ENCODE assay signal across 8 mouse cellular contexts in the genomic region with DNA sequence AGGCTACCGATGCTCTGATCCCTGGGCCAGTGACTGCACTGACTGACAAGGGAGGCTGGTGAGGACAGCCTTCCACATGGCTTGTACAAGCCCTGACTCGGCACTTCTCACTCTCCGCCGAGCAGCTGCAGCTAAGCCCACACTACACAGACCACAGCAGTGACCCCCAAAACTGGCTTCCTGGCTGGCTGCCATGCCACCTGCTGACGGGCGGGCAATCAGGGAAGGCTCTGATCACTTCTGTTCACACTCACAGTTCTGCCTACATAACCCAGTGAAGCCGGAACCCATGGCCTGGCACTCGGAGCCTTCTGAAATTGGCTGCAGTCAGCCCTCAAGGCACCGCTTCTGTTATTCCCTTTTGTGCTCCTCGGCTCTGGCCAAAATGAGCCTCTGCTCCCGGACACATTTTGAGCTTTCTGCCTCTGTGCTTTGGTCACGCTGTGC.
DNase-seq lines count a peak whose midpoint lies in the region; TF ChIP-seq lines count a peak whose summit lies in the region.
"Had no signal": no experiment of that assay in that cellular context is flagged by ENCODE, and none has a peak within 500 bp of the region (broad histone marks: within the 10 kb centered on the region; RNA-seq: fewer than 3 reads in every experiment).

No protein-coding gene starts in this region.

- intact Hi-C loops in left cerebral cortex, postnatal 4 days (cut with DNase I): no loop called here

- in situ Hi-C loops in ES-E14 (cut with MboI; ENCODE audit: low sequenced_read_pairs in 2 of 2, unreplicated experiment in 2 of 2): no loop called here

- no peaks in the 10 kb centered on the region for H3K9me3 ChIP-seq in ES-E14 (ENCODE audit: control insufficient read depth, insufficient read depth, low read depth, low read length)
- H3K9me3 ChIP-seq: heart, embryonic 15.5 days had no signal

- H3K9ac ChIP-seq in ES-E14 (ENCODE audit: insufficient read depth, low read depth, low read length, poor library complexity, severe bottlenecking): no peak overlapping the region
- H3K9ac ChIP-seq: heart, embryonic 15.5 days had no signal

- peak overlapping the region; percentile 18 to 36; a peak in 2 of 4 replicates for H3K4me3 ChIP-seq in ES-E14 (ENCODE audit: insufficient read depth in 1 of 2, low read depth in 1 of 2, low read length in 2 of 2, poor library complexity in 1 of 2, severe bottlenecking in 1 of 2)
- H3K4me3 ChIP-seq: heart, embryonic 15.5 days had no signal

- no peak for TF ChIP-seq CTCF in brain, embryonic 14.5 days (IDR thresholded peaks at IDR 0.05; ENCODE audit: borderline replicate concordance, extremely low read depth, insufficient read depth, insufficient read length)

- no peak for DNase-seq in ES-E14 (ENCODE audit: low read depth, low spot score)
- peak; percentile 75 for DNase-seq in brain, embryonic 14.5 days (ENCODE audit: low read depth)
- DNase-seq in frontal cortex, postnatal 36 days (ENCODE audit: low spot score in 2 of 2): peak; percentile 35 to 49
- peak; percentile 90 for DNase-seq in left cerebral cortex, postnatal 4 days
- DNase-seq in thymus, postnatal 25 days: peak; percentile 40
- no peak for DNase-seq in kidney, postnatal 4 days
- no peak for DNase-seq in urinary bladder, postnatal 36 days (ENCODE audit: low spot score in 2 of 2)

- no peak overlapping the region for H3K27ac ChIP-seq in ES-E14 (ENCODE audit: insufficient read depth, low read depth, low read length, poor library complexity, severe bottlenecking)
- H3K27ac ChIP-seq: heart, embryonic 15.5 days had no signal

- no peak for TF ChIP-seq POLR2A in brain, embryonic 14.5 days (IDR thresholded peaks at IDR 0.05; ENCODE audit: borderline replicate concordance, extremely low read depth, insufficient read depth, insufficient read length, poor library complexity, severe bottlenecking)

- H3K36me3 ChIP-seq in ES-E14 (ENCODE audit: control insufficient read depth, insufficient read depth, low read length, poor library complexity, severe bottlenecking): no peaks in the 10 kb centered on the region
- H3K36me3 ChIP-seq: heart, embryonic 15.5 days had no signal

- no peaks in the 10 kb centered on the region for H3K4me1 ChIP-seq in ES-E14 (ENCODE audit: control insufficient read depth in 2 of 2, insufficient read depth in 2 of 2, low read length in 2 of 2, poor library complexity in 1 of 2)
- H3K4me1 ChIP-seq: heart, embryonic 15.5 days had no signal

TF ChIP-seq in ES-E14, 5 proteins besides CTCF, POLR2A, EP300 and RAD21:
- TF ChIP-seq MAFK (IDR thresholded peaks at IDR 0.05; ENCODE audit: insufficient read depth, low read depth, low read length) (0 out of 2 replicates have a peak, but pooled peaks have one; percentile 45), CHD2 (IDR thresholded peaks at IDR 0.05; ENCODE audit: low read depth, low read length) (no peak)

Comparison
In these comparisons a context has a peak if more than half of its experiments do, and no peak if none do; other contexts are left out.
1. DNase-seq: peak in brain, embryonic 14.5 days (single experiment), frontal cortex, postnatal 36 days (2 of 2), left cerebral cortex, postnatal 4 days (single experiment) and thymus, postnatal 25 days (single experiment); none in ES-E14 (single experiment), kidney, postnatal 4 days (0 of 2) and urinary bladder, postnatal 36 days (0 of 2).